Comparison of ENCODE assay signal across 9 mouse cellular contexts in the genomic region with DNA sequence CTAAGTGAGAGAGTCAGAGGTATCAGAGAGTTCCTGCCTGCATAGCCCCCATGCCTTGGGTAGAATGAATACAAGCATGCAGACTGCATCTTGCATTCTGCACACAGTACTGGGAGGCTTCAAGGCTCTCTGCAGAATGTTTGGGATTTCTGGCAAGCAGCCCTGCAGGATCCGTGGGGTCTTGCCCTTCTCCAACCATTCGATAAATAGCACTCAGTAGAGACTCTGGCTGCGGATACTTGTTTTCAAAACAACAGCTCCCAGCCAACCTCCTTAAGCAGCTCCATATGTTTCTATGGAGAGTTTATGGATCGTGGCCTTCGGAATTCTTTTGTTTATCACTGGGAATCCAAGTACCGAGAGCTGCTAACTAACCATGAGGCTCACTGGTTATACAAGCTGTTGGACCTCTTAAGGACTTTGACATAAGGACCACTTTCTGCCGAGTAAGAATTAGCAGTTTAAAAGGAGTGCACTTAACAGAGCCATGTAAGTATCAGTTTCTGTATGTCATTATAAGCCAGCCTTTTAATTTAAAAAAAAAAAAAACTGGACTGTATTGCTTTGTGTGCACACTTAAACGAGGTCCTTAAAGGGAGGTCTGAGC.
DNase-seq lines count a peak whose midpoint lies in the region; ATAC-seq and TF ChIP-seq lines count a peak whose summit lies in the region.
"Had no signal": no experiment of that assay in that cellular context is flagged by ENCODE, and none has a peak within 500 bp of the region (broad histone marks: within the 10 kb centered on the region; RNA-seq: fewer than 3 reads in every experiment).

No protein-coding gene starts in this region.

- WGBS in hindbrain, embryonic 13.5 days = 59% methylated on average over 8 of the region's 8 CpGs
- WGBS in limb, embryonic 14.5 days = 20% methylated on average over 8 of the region's 8 CpGs
- WGBS in thymus, adult 2 months = 82% methylated on average over 8 of the region's 8 CpGs

- H3K27me3 ChIP-seq in hindbrain, embryonic 13.5 days = no peaks in the 10 kb centered on the region
- H3K27me3 ChIP-seq in limb, embryonic 14.5 days (ENCODE audit: control insufficient read depth, insufficient read depth, low read length) = no peaks in the 10 kb centered on the region
- no peaks in the 10 kb centered on the region for H3K27me3 ChIP-seq in thymus, adult 2 months (ENCODE audit: control insufficient read depth, insufficient read depth, low read length)

- 0 out of 2 replicates have a peak, but pooled peaks cover 3% of the 10 kb centered on the region for H3K9me3 ChIP-seq in hindbrain, embryonic 13.5 days
- H3K9me3 ChIP-seq in limb, embryonic 14.5 days (ENCODE audit: control insufficient read depth, low read length) = peaks cover 4% of the 10 kb centered on the region; the same call in 1 of the 2 replicates

- H3K4me2 ChIP-seq in hindbrain, embryonic 13.5 days = no peak overlapping the region
- H3K4me2 ChIP-seq in limb, embryonic 14.5 days (replicated peaks; ENCODE audit: low read depth, low read length, severe bottlenecking) = no peak overlapping the region; the same call in 1 of the 2 replicates

- TF ChIP-seq POLR2A in limb, embryonic 14.5 days (IDR thresholded peaks at IDR 0.05; ENCODE audit: borderline replicate concordance, extremely low read depth, insufficient read depth, insufficient read length) = no peak
- no peak for TF ChIP-seq POLR2A in thymus, adult 2 months (IDR thresholded peaks at IDR 0.05; ENCODE audit: control insufficient read depth, extremely low read depth, insufficient read depth, low read length, poor library complexity)

- ATAC-seq in hindbrain, embryonic 13.5 days (ENCODE audit: low FRiP score) = peak; percentile 62; the same call in 1 of the 2 replicates
- peak; percentile 60 for ATAC-seq in limb, embryonic 14.5 days (ENCODE audit: low FRiP score, low read depth)
- ATAC-seq in erythroid progenitor cell, adult 5-6 weeks (replicated peaks; ENCODE audit: low FRiP score, poor library complexity, severe bottlenecking) = no peak

- H3K4me1 ChIP-seq in hindbrain, embryonic 13.5 days (replicated peaks) = peaks cover 10% of the 10 kb centered on the region; the same call in 1 of the 2 replicates
- peaks cover 17% of the 10 kb centered on the region for H3K4me1 ChIP-seq in limb, embryonic 14.5 days (ENCODE audit: control insufficient read depth, insufficient read depth, low read length)
- no peaks in the 10 kb centered on the region for H3K4me1 ChIP-seq in thymus, adult 2 months (replicated peaks; ENCODE audit: control insufficient read depth, insufficient read depth, low read length)

- H3K36me3 ChIP-seq in hindbrain, embryonic 13.5 days = no peaks in the 10 kb centered on the region
- no peaks in the 10 kb centered on the region for H3K36me3 ChIP-seq in limb, embryonic 14.5 days (ENCODE audit: control insufficient read depth, insufficient read depth, low read length)
- no peaks in the 10 kb centered on the region for H3K36me3 ChIP-seq in thymus, adult 2 months (ENCODE audit: control insufficient read depth, insufficient read depth, low read length)

- H3K4me3 ChIP-seq in hindbrain, embryonic 13.5 days = no peak overlapping the region
- H3K4me3 ChIP-seq in limb, embryonic 14.5 days (replicated peaks; ENCODE audit: low read length) = no peak overlapping the region
- H3K4me3 ChIP-seq in thymus, adult 2 months (ENCODE audit: control insufficient read depth, insufficient read depth, low read length) = no peak overlapping the region

- TF ChIP-seq CTCF in thymus, adult 2 months (IDR thresholded peaks at IDR 0.05; ENCODE audit: borderline replicate concordance, control insufficient read depth, extremely low read depth, insufficient read depth, low read length, poor library complexity) = no peak

- peak; percentile 19 for DNase-seq in gastrocnemius, postnatal 10 days
- no peak for DNase-seq in gastrocnemius, adult 18-20 months (ENCODE audit: low spot score)
- peak; percentile 31 for DNase-seq in adipocyte (ENCODE audit: low spot score)
- DNase-seq in limb, embryonic 14.5 days (ENCODE audit: low spot score) = peak; percentile 75
- DNase-seq in natural killer cell, adult 2 months (ENCODE audit: low spot score in 2 of 2) = no peak
- DNase-seq in thymus, adult 2 months = no peak
- DNase-seq: cerebellum, adult 11-12 months had no signal

- no peak overlapping the region for H3K9ac ChIP-seq in hindbrain, embryonic 13.5 days
- H3K9ac ChIP-seq in limb, embryonic 14.5 days (ENCODE audit: low read depth, low read length, severe bottlenecking) = no peak overlapping the region

- no peak overlapping the region for H3K27ac ChIP-seq in hindbrain, embryonic 13.5 days
- H3K27ac ChIP-seq in limb, embryonic 14.5 days (replicated peaks; ENCODE audit: low read depth, low read length) = no peak overlapping the region
- no peak overlapping the region for H3K27ac ChIP-seq in thymus, adult 2 months (ENCODE audit: control insufficient read depth, insufficient read depth, low read length)

Comparison
In these comparisons a context has a peak if more than half of its experiments do, and no peak if none do; other contexts are left out.
1. DNase-seq: peak in gastrocnemius, postnatal 10 days (single experiment), adipocyte (single experiment) and limb, embryonic 14.5 days (single experiment); none in gastrocnemius, adult 18-20 months (single experiment), natural killer cell, adult 2 months (0 of 2) and thymus, adult 2 months (single experiment).